Mouse (Mus musculus) megakaryocyte progenitor cell, adult 5-6 weeks (primary cell): ENCODE measurements around the gene Tspan5. TPM values are rescaled to one million over a fixed set of nuclear protein-coding genes. Genes with fewer than 3 reads are reported as not detected.
A peak's percentile ranks its signal among the peaks of the same experiment; 100 is the strongest.

Experiments used
- ATAC-seq: replicated peaks from 2 replicates; pipeline ENCODE4 v1.8.0; 2016; ENCODE audit warnings: mild to moderate bottlenecking, moderate TSS enrichment, inconsistent platforms; ENCODE audit not compliant: poor library complexity
- total RNA-seq, 2 experiments: library from RNA; stranded (forward) in 1 of 2; stranded (reverse) in 1 of 2; fragments of 157-497, 149-512 nt in 1 of 2; fragments of 200-1000 nt in 1 of 2; gene quantifications; 2 replicates each; pipeline versions ENCODE4 v1.2.3 to v1.2.4; 2015 to 2017

Tspan5 gene
- total RNA-seq, 2 experiments from 2014 or later = 26.5 to 40.5 TPM

GRCm38 (mm10) chr3:138868409-138868808 is 126.4 kb downstream of the Tspan5 start:
- ATAC-seq = no peak

DNA sequence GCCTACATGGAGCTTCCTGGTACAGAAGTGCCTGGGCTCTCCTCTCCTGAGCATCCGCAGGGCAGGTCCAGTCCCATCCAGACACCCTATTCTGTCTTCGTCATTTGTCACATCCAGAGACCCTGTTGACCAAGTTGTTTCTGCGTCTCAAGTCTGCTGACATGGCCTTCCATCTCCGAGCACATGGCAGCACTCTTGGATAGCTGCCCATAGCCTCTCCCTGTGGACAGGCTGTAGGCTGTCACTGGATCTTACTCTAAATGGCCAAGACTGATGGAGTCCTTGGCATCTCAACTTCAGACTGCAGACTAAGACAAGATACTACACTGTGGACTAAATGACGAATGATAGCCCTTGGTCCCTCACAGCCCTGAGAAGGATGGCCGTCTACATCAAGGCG is 133.3 kb downstream of the Tspan5 start:
- ATAC-seq = no peak

GRCm38 (mm10) chr3:138875936-138876335 is 133.9 kb downstream of the Tspan5 start:
- no peak for ATAC-seq

DNA sequence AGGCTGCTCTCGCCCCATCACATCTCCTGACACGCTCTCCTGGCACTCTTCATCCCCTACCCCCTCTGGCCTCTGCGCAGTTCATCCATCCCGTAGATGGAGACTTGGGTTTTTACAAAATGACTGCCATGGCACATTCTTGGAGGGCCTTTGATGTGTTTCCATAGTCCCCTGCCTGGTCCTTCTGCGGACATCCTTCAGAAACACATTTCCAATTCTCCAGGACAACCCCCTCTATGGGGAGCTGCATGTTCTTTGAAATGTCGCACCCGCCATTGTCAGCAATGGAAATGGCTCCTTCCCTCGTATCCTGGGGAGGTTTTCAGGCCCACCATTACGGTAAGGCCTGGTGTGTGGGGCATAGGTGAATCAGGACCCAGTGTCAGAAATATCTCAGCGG is 134.4 kb downstream of the Tspan5 start:
- ATAC-seq = no peak

GRCm38 (mm10) chr3:138876931-138877361 is 135.0 kb downstream of the Tspan5 start:
- no peak for ATAC-seq

DNA sequence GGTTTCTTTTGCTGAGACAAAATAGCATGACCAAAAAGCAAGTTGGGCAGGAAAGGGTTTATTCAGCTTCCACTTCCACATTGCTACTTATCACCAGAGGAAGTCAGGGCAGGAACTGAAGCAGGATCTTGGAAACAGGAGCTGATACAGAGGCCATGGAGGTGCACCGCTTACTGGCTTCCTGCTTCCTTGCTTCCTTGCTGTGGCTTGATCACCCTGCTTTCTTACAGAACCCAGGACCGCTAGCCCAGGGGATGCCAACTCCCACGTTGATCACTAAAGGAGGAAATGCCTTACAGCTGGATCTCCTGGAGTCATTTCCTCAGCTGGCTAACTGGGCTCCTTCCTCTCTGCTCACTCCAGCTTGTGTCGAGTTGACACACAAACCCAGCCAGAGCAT is 135.7 kb downstream of the Tspan5 start:
- ATAC-seq = no peak

DNA sequence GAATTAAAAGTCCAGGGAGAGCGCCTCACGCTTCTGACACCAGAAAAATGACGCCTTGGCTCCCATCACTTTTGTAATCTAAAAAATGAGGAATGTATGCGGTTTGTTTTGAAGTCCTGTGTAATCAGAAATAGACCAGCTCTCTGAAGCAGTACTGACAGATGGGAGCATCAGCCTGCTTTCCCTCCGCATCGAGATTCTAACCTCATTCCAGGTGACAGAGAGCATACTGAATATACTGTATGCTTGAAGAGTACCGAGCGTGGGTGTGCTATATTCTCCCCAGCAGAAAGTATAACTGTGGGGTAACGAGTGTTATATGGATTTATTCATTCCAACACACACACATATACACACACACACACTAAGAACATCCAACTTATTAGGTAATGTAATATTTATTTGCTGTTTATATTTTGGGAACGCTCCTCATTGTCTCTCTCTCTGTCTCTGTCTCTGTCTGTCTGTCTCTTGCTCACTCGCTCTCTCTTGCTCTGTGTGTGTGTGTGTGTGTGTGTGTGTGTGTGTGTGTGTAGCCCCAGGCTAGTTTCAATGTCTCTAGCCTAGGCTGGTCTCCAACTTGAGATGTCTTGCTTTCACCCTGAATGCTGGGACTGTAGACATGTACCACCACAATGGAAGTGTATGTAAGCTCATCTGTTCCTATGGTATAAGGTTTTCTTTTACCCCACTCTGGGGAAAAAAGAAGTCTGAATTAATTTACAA is 139.2 kb downstream of the Tspan5 start:
- ATAC-seq = no peak

GRCm38 (mm10) chr3:138881725-138882347 is 139.8 kb downstream of the Tspan5 start:
- no peak for ATAC-seq

DNA sequence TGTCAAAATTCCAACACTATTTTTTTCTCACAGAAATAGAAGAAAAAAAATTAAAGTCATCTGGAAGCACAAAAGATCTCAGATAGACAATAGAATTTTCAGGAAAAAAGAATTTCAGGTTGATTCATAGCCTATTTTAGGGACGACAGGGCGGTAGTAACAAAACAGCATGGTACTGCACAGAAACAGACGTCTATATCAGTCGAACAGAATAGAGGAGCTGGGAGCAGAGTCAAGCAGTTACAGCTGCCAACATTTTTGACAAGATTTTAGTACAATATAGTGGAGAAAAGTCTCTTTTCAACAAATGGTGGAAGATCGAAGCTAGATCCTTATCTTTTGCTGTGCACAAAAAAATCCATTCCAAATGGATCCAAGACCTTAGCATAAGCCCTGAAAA is 144.1 kb downstream of the Tspan5 start:
- ATAC-seq = no peak

DNA sequence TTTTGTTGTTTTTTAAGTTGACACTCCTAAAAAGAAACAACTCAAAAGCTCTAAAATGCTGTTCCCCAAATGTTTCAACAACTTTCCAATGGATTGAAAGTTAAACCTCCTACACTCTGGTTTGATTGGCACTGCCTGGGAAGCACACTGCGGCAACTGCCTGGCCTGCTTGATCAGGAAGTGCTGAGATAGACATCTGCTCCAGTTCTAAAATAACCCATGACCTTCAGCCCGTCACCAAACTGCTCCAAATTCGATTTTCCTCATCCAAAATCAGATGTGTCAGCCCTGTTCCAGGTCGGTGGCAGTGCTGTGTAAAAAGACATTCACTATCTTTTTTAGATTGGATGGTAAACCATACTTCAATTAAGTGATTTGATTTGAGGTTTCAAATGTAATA is 147.2 kb downstream of the Tspan5 start:
- no peak; the same call in 1 of the 2 replicates for ATAC-seq

DNA sequence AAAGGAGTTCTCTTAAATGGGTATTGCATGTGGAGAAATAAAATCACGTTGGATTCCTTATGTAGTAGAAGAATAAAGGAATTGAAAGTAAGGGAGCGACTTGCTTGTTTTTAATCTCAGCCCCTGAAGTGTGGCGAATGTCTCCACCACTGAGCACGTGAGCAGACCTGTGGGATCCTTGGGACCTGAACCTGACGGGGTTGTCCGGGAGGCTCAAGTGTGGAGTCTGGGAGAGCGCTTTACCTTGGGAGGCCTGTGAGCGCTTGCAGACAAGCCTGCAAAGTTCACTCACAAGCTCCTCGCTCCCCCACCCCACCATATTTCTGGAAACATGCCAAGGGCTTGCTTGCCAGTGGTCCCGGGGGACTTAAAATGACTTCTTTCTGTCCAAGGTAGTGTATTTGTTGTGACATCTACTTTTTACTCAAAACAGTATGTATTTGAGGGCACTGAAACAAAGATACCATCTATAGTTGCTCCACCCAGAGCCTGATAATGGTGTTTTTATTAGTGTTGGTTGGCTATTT is 147.8 kb downstream of the Tspan5 start:
- no peak for ATAC-seq

GRCm38 (mm10) chr3:138893520-138893919 is 151.5 kb downstream of the Tspan5 start:
- ATAC-seq = peak; percentile 62

GRCm38 (mm10) chr3:138897500-138897899 is 155.5 kb downstream of the Tspan5 start:
- no peak for ATAC-seq

GRCm38 (mm10) chr3:138898055-138898454 is 156.1 kb downstream of the Tspan5 start:
- no peak for ATAC-seq

DNA sequence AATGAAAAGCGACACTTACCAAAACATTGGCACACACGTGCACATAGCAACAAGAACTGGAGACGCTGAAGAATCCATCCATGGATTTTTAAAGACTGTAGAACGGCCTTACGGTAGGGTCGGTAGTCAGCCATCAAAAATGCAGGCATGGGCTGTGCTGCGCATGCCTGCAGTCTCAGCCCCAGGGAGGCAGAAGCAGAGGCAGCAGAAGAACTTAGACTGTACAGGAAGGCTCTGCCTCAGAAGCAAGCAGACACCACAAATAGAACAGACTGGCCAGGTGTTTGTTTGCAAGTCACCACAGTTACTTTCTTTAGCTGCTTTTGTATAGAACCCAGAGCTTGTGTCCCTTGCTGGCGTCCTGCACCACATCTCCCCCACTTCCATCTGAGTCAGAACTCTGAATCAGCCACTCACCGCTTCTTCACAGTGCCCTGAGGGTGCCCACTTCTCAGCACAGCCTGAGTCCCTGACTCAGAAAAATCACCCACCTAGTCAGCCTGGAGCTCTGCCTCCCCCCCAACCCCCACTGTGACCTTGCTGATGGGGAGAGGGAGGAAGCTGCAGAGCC is 158.7 kb downstream of the Tspan5 start:
- no peak for ATAC-seq

DNA sequence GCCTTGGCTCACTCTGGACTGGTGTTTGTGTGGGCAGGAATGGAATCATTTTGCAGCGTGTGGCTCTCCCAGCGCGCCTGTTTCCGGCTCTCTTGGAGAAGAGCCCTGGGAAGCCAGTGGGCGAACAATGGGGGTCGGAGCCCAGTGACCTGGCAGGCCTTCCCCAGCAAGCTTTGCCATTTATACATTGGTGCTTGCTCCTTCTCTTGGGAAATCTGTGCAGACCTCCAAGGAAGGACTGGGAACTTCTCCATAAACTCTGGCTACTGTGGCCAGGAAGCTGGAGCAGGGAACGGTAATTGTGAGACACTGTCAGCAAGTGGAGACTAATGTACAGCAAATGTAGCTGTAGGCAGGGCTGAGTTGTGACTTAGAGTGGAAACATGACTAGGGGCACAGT is 163.7 kb downstream of the Tspan5 start:
- no peak for ATAC-seq

DNA sequence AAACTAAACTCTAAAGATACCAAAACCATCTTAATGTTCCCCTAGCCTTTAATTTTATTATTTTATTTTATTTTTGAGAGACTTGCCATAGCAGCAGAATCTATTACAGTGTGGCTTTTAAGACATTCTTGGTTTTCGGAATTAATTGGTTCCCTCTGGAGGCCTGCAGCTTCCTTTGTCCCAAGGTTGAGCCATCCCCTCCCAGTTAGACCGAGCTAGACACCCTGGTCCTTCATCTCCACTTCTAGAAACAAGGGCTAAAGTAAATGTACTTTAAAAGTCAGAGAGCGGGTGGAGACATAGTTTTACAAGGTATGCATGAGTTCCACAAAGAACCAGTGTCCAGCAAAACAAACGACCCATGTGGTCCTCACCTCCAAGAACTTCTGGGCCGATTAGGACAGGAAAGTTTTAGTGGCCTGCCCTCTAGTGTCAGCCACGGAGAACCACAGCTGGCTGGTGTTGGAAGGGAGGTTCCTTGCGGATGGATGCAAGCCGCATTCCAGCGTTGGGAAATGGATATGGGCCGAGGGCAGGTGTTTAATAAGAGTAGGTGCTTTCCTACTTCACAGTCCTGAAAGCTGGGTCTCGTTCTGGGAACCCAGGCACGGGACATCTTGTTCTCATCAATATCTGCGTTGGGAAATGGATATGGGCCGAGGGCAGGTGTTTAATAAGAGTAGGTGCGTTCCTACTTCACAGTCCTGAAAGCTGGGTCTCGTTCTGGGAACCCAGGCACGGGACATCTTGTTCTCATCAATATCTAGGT is 164.3 kb downstream of the Tspan5 start:
- ATAC-seq = peak; percentile 91

DNA sequence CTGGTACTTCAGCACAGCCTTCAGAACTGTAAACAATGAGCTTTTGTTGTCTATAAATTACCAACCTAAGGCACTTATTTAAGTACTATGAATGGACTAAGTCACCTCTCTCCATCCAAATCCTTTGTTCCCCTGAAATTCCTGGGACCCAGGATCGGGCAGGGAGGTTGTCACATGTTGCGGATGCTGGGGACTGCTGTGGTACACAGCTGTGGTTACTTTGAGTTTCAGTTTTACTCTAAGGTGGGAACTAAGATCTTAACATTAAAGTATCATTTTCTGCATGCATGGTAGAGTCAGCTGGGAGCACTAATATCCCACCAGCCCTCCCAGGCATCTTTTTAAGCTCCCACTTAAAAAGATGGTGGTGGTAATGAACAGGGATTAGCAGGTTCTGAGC is 167.3 kb downstream of the Tspan5 start:
- no peak for ATAC-seq

DNA sequence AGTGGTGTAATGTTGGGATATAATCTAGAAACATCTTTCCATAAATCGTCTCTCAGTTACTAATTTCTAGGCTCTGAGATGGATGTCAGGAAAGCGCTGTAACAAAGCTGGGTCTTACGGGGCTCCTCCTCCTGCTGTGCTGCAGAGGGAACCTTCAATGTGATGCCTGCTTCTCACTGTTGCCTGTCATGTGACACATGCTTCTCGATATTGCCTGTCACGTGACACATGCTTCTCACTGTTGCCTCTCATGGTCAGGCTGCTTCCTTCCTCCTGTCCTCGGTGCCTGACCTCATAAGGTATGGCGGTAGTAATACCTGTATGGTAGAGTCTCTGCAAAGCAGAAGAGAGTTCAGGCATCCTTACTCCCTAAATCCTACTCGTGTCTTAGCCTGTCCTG is 170.5 kb downstream of the Tspan5 start:
- ATAC-seq = no peak

DNA sequence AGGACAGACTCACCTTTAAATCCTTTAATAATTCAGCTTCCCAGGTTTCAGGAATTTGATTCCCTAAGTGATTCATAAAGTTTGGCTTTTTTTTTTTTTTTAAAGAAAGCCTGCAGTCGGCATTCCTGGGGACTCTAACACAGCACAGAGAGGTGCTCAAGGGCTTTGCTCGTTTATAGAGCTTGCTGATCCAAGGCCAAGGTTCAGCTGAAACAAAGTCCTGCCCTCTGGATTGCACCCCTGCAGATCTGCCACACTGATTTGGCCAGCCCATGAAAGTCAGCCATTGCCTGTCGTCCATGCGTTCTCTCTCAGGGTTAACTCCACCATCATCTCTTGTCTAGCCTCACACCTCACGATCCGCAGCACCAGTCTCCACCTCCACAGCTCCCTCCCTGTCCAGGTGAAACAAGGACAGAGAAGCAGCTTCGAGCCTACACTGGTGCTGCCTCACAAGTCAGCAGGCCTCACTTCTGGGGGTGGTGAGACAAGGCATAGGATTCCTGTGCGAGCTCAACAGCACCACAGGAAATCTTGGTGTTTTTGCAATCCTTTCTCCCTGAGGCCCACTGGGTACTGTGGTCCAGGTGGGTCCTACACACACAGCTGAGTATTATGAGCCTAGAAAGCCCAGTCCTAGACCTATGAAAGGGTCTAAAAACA is 172.8 kb downstream of the Tspan5 start:
- no peak for ATAC-seq

DNA sequence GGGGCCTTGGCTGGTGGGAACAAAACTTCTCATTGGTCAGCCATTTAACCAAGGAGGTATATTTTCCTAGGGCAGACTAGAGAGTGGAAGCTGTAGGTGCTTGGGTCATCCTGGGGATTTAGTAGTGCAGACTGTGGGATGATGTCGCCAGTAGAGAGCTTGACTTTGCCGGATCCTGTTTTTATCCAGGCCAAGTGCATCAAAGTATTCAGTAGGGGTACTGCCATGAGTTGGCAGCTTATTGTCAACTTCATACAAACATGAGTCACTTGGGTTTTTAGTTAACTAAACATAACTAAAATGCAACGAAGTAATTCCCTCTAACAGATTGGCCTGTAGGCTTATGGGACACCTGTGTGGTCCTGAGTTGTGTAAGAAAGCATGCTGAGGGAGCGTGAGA is 174.6 kb downstream of the Tspan5 start:
- no peak for ATAC-seq
